Mouse (Mus musculus): ENCODE results near the gene Os9. TPM values are rescaled to one million over a fixed set of nuclear protein-coding genes. Genes with fewer than 3 reads are reported as not detected.
A peak's percentile ranks its signal among the peaks of the same experiment; 100 is the strongest.

The Os9 gene
- polyA plus RNA-seq, 1 experiment from 2014 or later = 76.5 TPM

DNA sequence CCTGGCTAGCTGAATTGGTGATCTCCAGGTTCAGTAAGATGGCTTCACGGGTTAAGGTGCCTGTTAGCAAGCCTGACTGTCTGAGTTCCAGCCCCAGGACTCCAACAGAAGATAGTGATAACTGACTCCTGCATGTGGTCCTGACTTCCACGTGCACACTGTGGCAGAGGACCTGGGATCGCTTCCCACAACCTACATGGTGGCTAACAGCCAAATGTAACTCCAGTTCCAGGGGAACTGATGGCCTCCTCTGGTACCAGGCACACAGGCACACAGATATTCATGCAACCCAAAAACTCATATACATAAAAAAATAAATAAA, 12.7 kb downstream of the Os9 start:
- no peak overlapping the region for H3K27ac ChIP-seq

DNA sequence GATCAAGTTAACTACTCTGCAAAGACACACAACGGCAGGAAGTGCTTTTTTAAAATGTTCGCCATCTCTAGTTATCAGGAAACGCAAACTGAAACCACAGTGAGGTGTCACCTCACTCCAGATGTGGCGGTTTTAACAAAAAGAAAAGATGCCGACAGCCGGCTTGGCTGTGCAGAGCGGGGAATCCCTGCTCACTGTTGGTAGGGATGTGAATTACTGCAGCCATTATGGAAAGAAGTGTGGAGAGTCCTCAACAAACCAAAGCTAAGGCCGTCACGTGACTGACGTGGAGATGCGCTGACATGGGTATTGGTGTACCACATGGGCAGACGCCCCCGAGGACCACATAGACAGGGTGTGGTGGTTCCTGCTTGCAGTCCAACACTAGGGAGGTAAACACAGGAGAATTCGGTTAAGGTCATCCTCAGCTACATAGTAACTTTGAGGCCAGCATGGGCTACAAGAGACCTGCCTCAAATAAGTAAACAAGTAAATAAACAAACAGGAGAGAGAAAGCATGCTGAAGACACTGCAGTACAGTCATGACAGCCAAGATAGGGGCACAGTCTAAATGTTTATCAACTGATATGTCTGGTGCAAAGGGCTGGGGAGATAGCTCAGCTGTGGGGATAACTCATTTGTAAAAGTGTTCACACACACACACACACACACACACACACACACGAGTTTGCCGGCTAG, 13.2 kb downstream of the Os9 start:
- H3K4me3 ChIP-seq = no peak overlapping the region
- 85% methylated on average over 16 of the region's 16 CpGs for WGBS
- no peaks in the 10 kb centered on the region for H3K27me3 ChIP-seq
- H3K4me1 ChIP-seq = no peaks in the 10 kb centered on the region
- H3K36me3 ChIP-seq = peaks cover 27% of the 10 kb centered on the region
- H3K9ac ChIP-seq = no peak overlapping the region
- ATAC-seq (ENCODE audit: insufficient number of reproducible peaks, insufficient read depth, low FRiP score, low TSS enrichment, low read depth) = no peak
- no peak overlapping the region for H3K4me2 ChIP-seq
- no peak overlapping the region for H3K27ac ChIP-seq
- no peaks in the 10 kb centered on the region for H3K9me3 ChIP-seq

More for the DNA sequence above, 12.7 kb downstream of the Os9 start:
- H3K9ac ChIP-seq = no peak overlapping the region
- WGBS = 74% methylated on average over 3 of the region's 3 CpGs
- H3K27me3 ChIP-seq = no peaks in the 10 kb centered on the region
- no peak for ATAC-seq (ENCODE audit: insufficient number of reproducible peaks, insufficient read depth, low FRiP score, low TSS enrichment, low read depth)
- H3K4me2 ChIP-seq = no peak overlapping the region
- H3K4me1 ChIP-seq = no peaks in the 10 kb centered on the region
- no peak overlapping the region for H3K4me3 ChIP-seq
- H3K9me3 ChIP-seq = no peaks in the 10 kb centered on the region
- H3K36me3 ChIP-seq = peaks cover 29% of the 10 kb centered on the region

DNA sequence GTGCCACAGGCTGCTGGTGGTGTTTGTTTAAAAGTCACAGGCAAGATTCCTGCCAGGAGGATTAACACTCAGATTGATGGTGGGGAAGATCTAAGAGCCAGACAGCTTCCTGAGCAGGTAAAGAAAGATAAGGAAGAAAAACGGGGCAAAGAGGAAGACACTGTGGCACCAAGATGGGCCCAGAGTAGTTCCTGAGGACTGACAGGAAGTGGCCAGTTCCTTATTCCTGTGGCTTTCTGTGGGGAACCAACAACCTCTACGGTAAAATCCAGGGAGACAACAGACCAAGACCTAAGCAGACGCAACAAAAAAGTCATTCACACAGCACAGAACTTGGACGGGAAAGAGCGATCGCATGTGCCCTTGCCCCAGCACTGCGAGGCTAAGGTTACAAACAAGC, 17.3 kb downstream of the Os9 start:
- Histone ChIP-seq H3K4me1 (no peaks in the 10 kb centered on the region), H3K36me3 (peaks cover 37% of the 10 kb centered on the region), H3K9me3 (no peaks in the 10 kb centered on the region), H3K27me3 (no peaks in the 10 kb centered on the region), H3K9ac (no peak overlapping the region), H3K27ac (no peak overlapping the region), H3K4me2 (no peak overlapping the region), H3K4me3 (no peak overlapping the region)
- ATAC-seq (ENCODE audit: insufficient number of reproducible peaks, insufficient read depth, low FRiP score, low TSS enrichment, low read depth) = no peak
- WGBS = 80% methylated on average over 7 of the region's 7 CpGs

DNA sequence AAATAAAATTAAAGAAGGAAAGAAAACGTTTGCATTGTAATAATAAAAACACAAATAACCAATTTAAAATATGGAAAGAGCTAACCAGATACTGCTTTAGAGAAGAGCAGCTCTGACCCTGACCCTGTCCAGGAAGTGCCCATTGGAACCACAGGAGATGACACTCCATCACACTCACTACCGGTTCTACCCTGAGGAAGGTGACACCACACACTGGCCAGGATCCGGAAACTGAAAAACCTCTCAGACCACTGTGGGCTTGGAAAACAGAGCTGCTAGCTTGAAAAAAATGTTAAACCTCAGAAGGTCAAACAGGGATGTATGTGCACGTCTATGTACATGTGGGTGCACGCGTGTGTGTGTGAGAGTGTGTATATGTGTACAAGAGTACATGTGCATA, 19.8 kb downstream of the Os9 start:
- no peak overlapping the region for H3K9ac ChIP-seq
- H3K27me3 ChIP-seq = no peaks in the 10 kb centered on the region
- no peak overlapping the region for H3K27ac ChIP-seq
- no peaks in the 10 kb centered on the region for H3K9me3 ChIP-seq
- 83% methylated on average over 6 of the region's 6 CpGs for WGBS
- no peak overlapping the region for H3K4me3 ChIP-seq
- ATAC-seq (ENCODE audit: insufficient number of reproducible peaks, insufficient read depth, low FRiP score, low TSS enrichment, low read depth) = no peak
- H3K36me3 ChIP-seq = peaks cover 50% of the 10 kb centered on the region
- no peak overlapping the region for H3K4me2 ChIP-seq
- no peaks in the 10 kb centered on the region for H3K4me1 ChIP-seq

DNA sequence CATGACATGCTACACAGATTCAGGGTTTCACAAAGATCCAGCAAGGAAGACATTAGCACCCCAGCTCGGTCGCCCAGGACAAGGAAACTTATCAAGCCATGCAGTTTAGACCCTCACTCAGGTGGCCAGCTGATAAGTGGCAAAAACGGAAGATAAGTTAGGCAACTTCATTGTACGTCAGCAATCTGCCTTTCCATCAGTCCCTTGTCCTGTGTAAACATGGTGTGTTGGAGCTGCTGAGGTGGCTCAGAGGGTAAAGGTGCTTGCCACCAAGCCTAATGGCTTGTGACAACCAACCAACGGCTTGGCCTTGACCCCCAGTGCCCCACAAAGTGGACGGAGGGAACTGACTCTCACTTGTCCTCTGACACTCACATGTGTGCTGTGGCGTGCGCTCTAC, 20.5 kb downstream of the Os9 start:
- Histone ChIP-seq H3K27ac (no peak overlapping the region), H3K36me3 (peaks cover 54% of the 10 kb centered on the region), H3K4me2 (no peak overlapping the region), H3K9ac (no peak overlapping the region), H3K4me1 (no peaks in the 10 kb centered on the region), H3K4me3 (no peak overlapping the region), H3K27me3 (no peaks in the 10 kb centered on the region), H3K9me3 (no peaks in the 10 kb centered on the region)
- WGBS = 85% methylated on average over 8 of the region's 8 CpGs
- no peak for ATAC-seq (ENCODE audit: insufficient number of reproducible peaks, insufficient read depth, low FRiP score, low TSS enrichment, low read depth)

DNA sequence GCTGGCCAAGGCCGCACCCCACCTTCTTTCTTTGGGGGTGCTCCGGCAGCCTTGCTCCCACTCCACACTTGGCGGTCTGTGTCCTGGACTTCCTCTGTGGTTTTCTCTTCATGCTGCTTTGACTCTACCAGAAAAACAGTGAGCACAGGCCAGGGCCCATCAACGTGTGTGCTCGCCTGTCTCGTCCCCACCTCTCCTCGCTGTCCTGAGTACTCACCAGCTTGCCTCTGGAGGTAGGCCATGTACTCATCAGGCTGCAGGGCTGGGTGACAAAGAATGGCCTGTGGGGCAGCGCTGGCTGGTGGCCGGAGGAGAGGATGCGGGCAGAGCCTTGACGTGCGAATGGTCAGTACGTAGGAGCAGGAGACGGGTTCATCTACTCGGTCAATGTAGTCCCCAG, 21.1 kb downstream of the Os9 start:
- ATAC-seq (ENCODE audit: insufficient number of reproducible peaks, insufficient read depth, low FRiP score, low TSS enrichment, low read depth) = no peak
- Histone ChIP-seq H3K27ac (no peak overlapping the region), H3K4me1 (peaks cover 3% of the 10 kb centered on the region; the same call in 1 of the 2 replicates)

DNA sequence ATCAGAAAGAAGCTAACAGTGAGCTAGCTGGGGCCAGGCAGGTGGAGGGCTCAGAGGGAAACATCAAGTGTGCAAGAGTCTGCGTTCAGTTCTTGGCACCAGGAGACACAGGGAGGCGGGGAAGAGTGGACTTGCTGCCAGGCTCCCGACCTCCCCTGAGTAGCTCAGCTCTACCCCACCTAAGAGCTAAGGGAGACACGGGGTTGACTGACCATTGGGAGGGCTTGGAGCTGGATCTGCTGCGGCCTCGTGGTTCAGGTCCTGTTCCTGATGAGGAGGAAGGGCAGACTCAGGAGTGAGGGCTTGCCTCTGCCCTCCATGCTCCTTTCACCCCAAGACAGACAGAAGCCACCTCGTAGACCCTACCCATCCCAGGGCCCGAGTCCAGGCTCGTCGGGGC, 21.7 kb downstream of the Os9 start:
- H3K4me2 ChIP-seq = no peak overlapping the region
- H3K27ac ChIP-seq = no peak overlapping the region
- H3K4me1 ChIP-seq = peaks cover 9% of the 10 kb centered on the region
- no peak overlapping the region for H3K4me3 ChIP-seq
- no peaks in the 10 kb centered on the region for H3K27me3 ChIP-seq
- no peak overlapping the region for H3K9ac ChIP-seq
- WGBS = 84% methylated on average over 10 of the region's 10 CpGs
- no peaks in the 10 kb centered on the region for H3K9me3 ChIP-seq
- H3K36me3 ChIP-seq = peaks cover 54% of the 10 kb centered on the region
- no peak for ATAC-seq (ENCODE audit: insufficient number of reproducible peaks, insufficient read depth, low FRiP score, low TSS enrichment, low read depth)

More for the DNA sequence above, 21.1 kb downstream of the Os9 start:
- WGBS = 92% methylated on average over 15 of the region's 15 CpGs
- Histone ChIP-seq H3K9ac (no peak overlapping the region), H3K36me3 (peaks cover 55% of the 10 kb centered on the region), H3K9me3 (no peaks in the 10 kb centered on the region), H3K27me3 (no peaks in the 10 kb centered on the region), H3K4me2 (no peak overlapping the region), H3K4me3 (no peak overlapping the region)

DNA sequence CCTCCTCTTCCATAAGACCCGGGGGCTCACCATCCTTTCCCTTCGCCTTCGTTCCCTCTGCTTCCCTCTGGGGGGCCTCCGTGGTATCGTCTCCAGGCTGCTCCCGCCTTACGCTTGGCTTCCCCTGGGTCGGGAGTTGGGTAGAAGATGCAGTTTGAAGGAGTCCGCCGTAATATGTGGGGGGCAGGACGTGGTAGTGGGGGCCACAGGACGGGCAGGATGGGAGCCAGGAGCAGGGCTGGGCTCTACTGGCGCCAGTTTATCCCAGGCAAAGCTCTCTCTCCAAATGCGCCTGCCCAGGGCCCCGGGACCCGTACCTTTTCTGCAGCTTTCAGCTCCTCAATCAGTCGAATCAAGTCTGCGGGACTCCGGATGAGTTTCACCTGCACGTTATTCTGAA, 22.4 kb downstream of the Os9 start:
- H3K27ac ChIP-seq = no peak overlapping the region
- no peak overlapping the region for H3K4me2 ChIP-seq
- WGBS = 80% methylated on average over 20 of the region's 20 CpGs
- H3K4me1 ChIP-seq = peaks cover 13% of the 10 kb centered on the region
- no peak overlapping the region for H3K4me3 ChIP-seq
- no peak for ATAC-seq (ENCODE audit: insufficient number of reproducible peaks, insufficient read depth, low FRiP score, low TSS enrichment, low read depth)
- H3K27me3 ChIP-seq = peaks cover 3% of the 10 kb centered on the region
- H3K9ac ChIP-seq = no peak overlapping the region
- H3K9me3 ChIP-seq = no peaks in the 10 kb centered on the region
- H3K36me3 ChIP-seq = peaks cover 54% of the 10 kb centered on the region

DNA sequence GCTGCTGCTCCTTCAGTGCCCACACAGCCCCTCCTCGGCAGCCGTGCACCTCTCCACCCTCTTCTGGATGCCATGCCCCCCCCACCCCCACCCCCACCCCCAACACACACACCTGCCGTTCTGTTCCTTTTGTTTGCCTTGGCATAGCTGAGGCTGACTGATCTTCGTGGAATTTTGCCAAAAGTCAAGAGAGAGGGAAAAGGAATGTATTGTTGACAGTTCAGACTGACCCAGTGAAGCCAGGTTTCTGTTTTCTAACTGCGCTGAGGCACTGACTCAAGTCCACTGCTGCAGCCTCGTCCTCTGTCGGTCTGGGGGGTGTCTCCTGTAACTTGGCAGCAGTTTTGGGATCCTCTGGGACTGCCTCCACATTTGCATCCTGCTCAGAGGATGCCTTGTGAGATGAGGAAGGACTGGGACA, 26.5 kb downstream of the Os9 start:
- Histone ChIP-seq H3K9me3 (no peaks in the 10 kb centered on the region), H3K9ac (no peak overlapping the region), H3K4me3 (no peak overlapping the region), H3K4me2 (no peak overlapping the region), H3K27me3 (peaks cover 44% of the 10 kb centered on the region), H3K4me1 (peaks cover 33% of the 10 kb centered on the region), H3K36me3 (peaks cover 42% of the 10 kb centered on the region), H3K27ac (no peak overlapping the region)
- WGBS = 51% methylated on average over 7 of the region's 7 CpGs
- no peak for ATAC-seq (ENCODE audit: insufficient number of reproducible peaks, insufficient read depth, low FRiP score, low TSS enrichment, low read depth)

DNA sequence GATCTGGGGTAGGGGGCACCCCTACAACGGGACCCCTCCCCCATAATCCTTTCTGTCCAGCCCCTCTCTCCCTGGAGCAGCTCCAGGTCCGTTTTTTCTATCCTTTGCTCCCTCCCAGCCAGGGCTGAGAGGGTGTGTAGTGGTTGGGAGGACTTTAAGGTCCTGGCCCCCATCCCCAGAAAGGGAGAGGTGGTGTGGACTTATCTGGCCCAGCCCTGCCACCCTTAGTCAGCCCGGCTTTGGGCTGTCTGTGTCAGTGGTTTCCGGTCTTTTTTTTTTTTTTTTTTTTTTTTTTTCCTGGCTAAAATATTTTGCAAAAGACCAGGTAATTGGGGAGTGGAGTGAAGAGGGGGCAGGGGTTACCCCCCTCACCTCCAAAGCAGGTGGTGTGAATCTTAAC, 28.2 kb downstream of the Os9 start:
- ATAC-seq (ENCODE audit: insufficient number of reproducible peaks, insufficient read depth, low FRiP score, low TSS enrichment, low read depth) = no peak
- peaks cover 33% of the 10 kb centered on the region for H3K4me1 ChIP-seq
- H3K4me2 ChIP-seq = no peak overlapping the region
- peaks cover 59% of the 10 kb centered on the region for H3K27me3 ChIP-seq
- no peak overlapping the region for H3K9ac ChIP-seq
- no peaks in the 10 kb centered on the region for H3K9me3 ChIP-seq
- H3K4me3 ChIP-seq = no peak overlapping the region
- H3K36me3 ChIP-seq = peaks cover 26% of the 10 kb centered on the region
- 61% methylated on average over 4 of the region's 4 CpGs for WGBS
- H3K27ac ChIP-seq = no peak overlapping the region

DNA sequence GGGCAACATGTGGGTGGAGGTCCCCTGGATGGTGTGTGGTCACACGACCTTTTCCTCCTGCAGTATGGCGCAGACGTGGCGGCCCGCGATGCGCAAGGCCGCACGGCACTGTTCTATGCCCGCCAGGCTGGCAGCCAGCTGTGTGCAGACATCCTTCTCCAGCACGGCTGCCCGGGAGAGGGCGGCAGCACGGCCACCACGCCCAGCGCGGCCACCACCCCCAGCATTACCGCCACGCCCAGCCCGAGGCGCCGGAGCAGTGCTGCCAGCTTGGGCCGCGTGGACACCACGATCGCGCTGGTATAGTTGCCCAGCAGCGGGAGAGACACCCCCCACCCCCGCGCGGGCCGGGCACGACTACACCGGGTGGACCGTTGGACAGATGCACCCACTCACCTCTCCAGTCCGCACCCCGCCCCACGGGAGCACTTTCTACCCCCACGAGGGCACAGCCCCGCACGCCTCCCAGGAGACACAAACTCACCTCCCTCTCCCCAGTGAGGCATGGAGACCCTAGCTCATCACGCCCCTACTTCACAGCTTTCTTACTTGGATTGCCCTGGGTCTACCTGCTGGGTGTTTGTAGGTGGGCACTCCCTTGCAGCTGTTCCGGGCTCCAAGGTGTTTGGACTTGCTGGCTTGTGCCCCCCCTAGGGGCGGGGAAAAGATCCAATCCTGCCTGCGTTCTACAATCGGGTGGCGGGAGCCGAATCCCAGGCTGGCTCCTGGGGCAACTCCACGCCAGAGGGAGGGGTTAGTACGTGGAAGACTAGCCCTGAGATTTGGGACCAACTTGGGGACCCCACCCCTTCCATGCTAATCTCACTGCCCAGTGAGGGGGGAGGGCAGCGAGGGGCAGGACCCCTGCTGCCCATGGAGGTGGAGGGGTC, 29.2 kb downstream of the Os9 start:
- Histone ChIP-seq H3K27ac (no peak overlapping the region), H3K27me3 (peaks cover 68% of the 10 kb centered on the region), H3K4me3 (peak overlapping the region; percentile 32), H3K9ac (peak overlapping the region; percentile 27; the same call in 1 of the 2 replicates), H3K4me2 (peak overlapping the region; percentile 55), H3K36me3 (peaks cover 17% of the 10 kb centered on the region), H3K4me1 (peaks cover 33% of the 10 kb centered on the region), H3K9me3 (no peaks in the 10 kb centered on the region)
- 7% methylated on average over 51 of the region's 51 CpGs for WGBS
- ATAC-seq (ENCODE audit: insufficient number of reproducible peaks, insufficient read depth, low FRiP score, low TSS enrichment, low read depth) = peak; percentile 48; the same call in 1 of the 2 replicates

Measured in embryonic facial prominence, embryonic 13.5 days (tissue).